Mouse (Mus musculus) adrenal gland, postnatal 14 days (tissue): Measurements from ENCODE around the gene Pla2g10. TPM values are rescaled to one million over a fixed set of nuclear protein-coding genes. Genes with fewer than 3 reads are reported as not detected.
"Not testable (repeated sequence)": the region's sequence is repeated elsewhere in the genome, so short reads cannot be mapped to it uniquely, and the experiment has no call there.

Source experiments
- DNase-seq: peaks from one replicate; pipeline ENCODE4 v3.0.0; 2021; ENCODE audit warnings: mixed read lengths
- long read RNA-seq, 2 experiments: library from polyadenylated mRNA; stranded (forward); transcript quantifications; one replicate each; pipeline ENCODE4 v2.0.0; 2021
- total RNA-seq: library from RNA; stranded (reverse); gene quantifications from 2 replicates; pipeline ENCODE4 v1.2.3, GENCODE M21; 2021

The Pla2g10 gene
- total RNA-seq: not detected in 2 replicates
- long read RNA-seq, experiment 1, partial matches to known transcripts: 0 of 5 reads
- long read RNA-seq, experiment 1, other reads (novel, unspliced or antisense): 5 of 5 reads
- long read RNA-seq, experiment 2, partial matches to known transcripts: 0 of 4 reads
- long read RNA-seq, experiment 2, other reads (novel, unspliced or antisense): 4 of 4 reads

- DNase-seq: peak; percentile 28
Measured at GRCm38 (mm10) chr16:13730285-13731255, at the start of gene Pla2g10. Gene Pla2g10, minus strand, starts transcription at chr16:13730983.

- DNase-seq: not testable (repeated sequence)
Measured at GRCm38 (mm10) chr16:13774651-13775050, 43.9 kb upstream of the Pla2g10 start.

- DNase-seq: peak; percentile 74
Measured at GRCm38 (mm10) chr16:13774011-13774410, 43.2 kb upstream of the Pla2g10 start.

GRCm38 (mm10) chr16:13772051-13772450, 41.3 kb upstream of the Pla2g10 start:
- DNase-seq: not testable (repeated sequence)

GRCm38 (mm10) chr16:13771603-13772002, 40.8 kb upstream of the Pla2g10 start:
- not testable (repeated sequence) for DNase-seq

- no peak for DNase-seq
Measured at GRCm38 (mm10) chr16:13766367-13766766, 35.6 kb upstream of the Pla2g10 start.

- DNase-seq: no peak
Measured at GRCm38 (mm10) chr16:13764519-13764918, 33.7 kb upstream of the Pla2g10 start.

GRCm38 (mm10) chr16:13762807-13763206, 32.0 kb upstream of the Pla2g10 start:
- DNase-seq: not testable (repeated sequence)

- DNase-seq: no peak
Measured at GRCm38 (mm10) chr16:13757823-13758222, 27.0 kb upstream of the Pla2g10 start.

GRCm38 (mm10) chr16:13754400-13755190, 23.8 kb upstream of the Pla2g10 start:
- peak; percentile 98 for DNase-seq

GRCm38 (mm10) chr16:13753986-13754385, 23.2 kb upstream of the Pla2g10 start:
- no peak for DNase-seq

- DNase-seq: no peak
Measured at GRCm38 (mm10) chr16:13750626-13751025, 19.8 kb upstream of the Pla2g10 start.

- DNase-seq: no peak
Measured at GRCm38 (mm10) chr16:13749981-13750380, 19.2 kb upstream of the Pla2g10 start.

GRCm38 (mm10) chr16:13749306-13749705, 18.5 kb upstream of the Pla2g10 start:
- DNase-seq: no peak

GRCm38 (mm10) chr16:13748813-13749212, 18.0 kb upstream of the Pla2g10 start:
- DNase-seq: not testable (repeated sequence)

GRCm38 (mm10) chr16:13748124-13748523, 17.3 kb upstream of the Pla2g10 start:
- DNase-seq: no peak

GRCm38 (mm10) chr16:13747708-13748107, 16.9 kb upstream of the Pla2g10 start:
- no peak for DNase-seq

GRCm38 (mm10) chr16:13740844-13741243, 10.1 kb upstream of the Pla2g10 start:
- no peak for DNase-seq

- DNase-seq: not testable (repeated sequence)
Measured at GRCm38 (mm10) chr16:13739044-13739443, 8.3 kb upstream of the Pla2g10 start.

GRCm38 (mm10) chr16:13735977-13736376, 5.2 kb upstream of the Pla2g10 start:
- no peak for DNase-seq

- peak; percentile 91 for DNase-seq
Measured at GRCm38 (mm10) chr16:13733518-13734137, 2.8 kb upstream of the Pla2g10 start.

- DNase-seq: no peak
Measured at GRCm38 (mm10) chr16:13732786-13733185, 2.0 kb upstream of the Pla2g10 start.
